Mouse (Mus musculus) CD4-positive, CD25-positive, alpha-beta regulatory T cell, adult 2 months (primary cell): Measurements from ENCODE around the gene Gm49416.
"Not testable (repeated sequence)": the region's sequence is repeated elsewhere in the genome, so short reads cannot be mapped to it uniquely, and the experiment has no call there.

Experiments
- DNase-seq: peaks from one replicate; pipeline ENCODE4 v3.0.0-alpha.2; 2012; ENCODE audit warnings: low read depth, low spot score

Gene Gm49416

GRCm38 (mm10) chr19:8875031-8875430, 13.7 kb upstream of the Gm49416 start:
- no peak for DNase-seq

GRCm38 (mm10) chr19:8880311-8881033, 8.3 kb upstream of the Gm49416 start, which contains the start of gene Uqcc3:
Gene Uqcc3, minus strand, starts transcription at chr19:8880923.
- peak; percentile 92 for DNase-seq

GRCm38 (mm10) chr19:8881034-8881392, 7.7 kb upstream of the Gm49416 start:
- DNase-seq: no peak

GRCm38 (mm10) chr19:8883616-8884015, 5.1 kb upstream of the Gm49416 start, which contains the start of the genes Lbhd1 and Gm49403:
Gene Lbhd1, plus strand, starts transcription at chr19:8883732.
Gene Gm49403, plus strand, starts transcription at chr19:8883930.
- no peak for DNase-seq

- no peak for DNase-seq
Measured at GRCm38 (mm10) chr19:8886916-8887584, 1.7 kb upstream of the Gm49416 start.

- DNase-seq: peak; percentile 20
Measured at GRCm38 (mm10) chr19:8887585-8888463, 902 bp upstream of the Gm49416 start.

GRCm38 (mm10) chr19:8892829-8893766, 4.4 kb downstream of the Gm49416 start, which contains the start of gene Ints5:
Gene Ints5, plus strand, starts transcription at chr19:8893005.
- peak; percentile 91 for DNase-seq

- DNase-seq: no peak
Measured at GRCm38 (mm10) chr19:8895397-8895960, 6.8 kb downstream of the Gm49416 start.

GRCm38 (mm10) chr19:8896231-8896630, 7.5 kb downstream of the Gm49416 start:
- DNase-seq: not testable (repeated sequence)

- peak; percentile 30 for DNase-seq
Measured at GRCm38 (mm10) chr19:8897211-8897864, 8.6 kb downstream of the Gm49416 start.

- DNase-seq: peak; percentile 97
Measured at GRCm38 (mm10) chr19:8897865-8898495, 9.3 kb downstream of the Gm49416 start, which contains the start of gene Ganab. Gene Ganab, plus strand, starts transcription at chr19:8898071.

- DNase-seq: peak; percentile 49
Measured at GRCm38 (mm10) chr19:8898576-8898975, 9.8 kb downstream of the Gm49416 start.

- no peak for DNase-seq
Measured at GRCm38 (mm10) chr19:8899079-8899478, 10.4 kb downstream of the Gm49416 start.

GRCm38 (mm10) chr19:8903412-8903811, 14.7 kb downstream of the Gm49416 start:
- DNase-seq: no peak

- no peak for DNase-seq
Measured at GRCm38 (mm10) chr19:8908531-8908930, 19.8 kb downstream of the Gm49416 start.

GRCm38 (mm10) chr19:8911810-8912209, 23.1 kb downstream of the Gm49416 start:
- DNase-seq: no peak

- no peak for DNase-seq
Measured at GRCm38 (mm10) chr19:8914212-8914611, 25.5 kb downstream of the Gm49416 start.

GRCm38 (mm10) chr19:8919000-8919399, 30.3 kb downstream of the Gm49416 start:
- DNase-seq: peak; percentile 46

GRCm38 (mm10) chr19:8919684-8920072, 31.0 kb downstream of the Gm49416 start:
- DNase-seq: peak; percentile 28
